8 mouse cellular contexts compared by ENCODE assay signal in genomic region chr3:86807750-86808467, GRCm38 (mm10).
DNase-seq lines count a peak whose midpoint lies in the region; ATAC-seq and TF ChIP-seq lines count a peak whose summit lies in the region.

No protein-coding gene starts in this region.

- H3K4me3 ChIP-seq in kidney, adult 2 months (ENCODE audit: insufficient read depth, low read depth, low read length), result no peak overlapping the region
- H3K4me3 ChIP-seq in kidney, embryonic 16.5 days (ENCODE audit: low read length), result no peak overlapping the region
- H3K4me3 ChIP-seq in ES-Bruce4 (ENCODE audit: low read depth, low read length), result no peak overlapping the region
- H3K4me3 ChIP-seq in embryonic fibroblast, embryonic 13.5 days (ENCODE audit: insufficient read depth, low read length), result no peak overlapping the region
- no peak overlapping the region for H3K4me3 ChIP-seq in limb, embryonic 11.5 days (ENCODE audit: low read depth, low read length)

- TF ChIP-seq CTCF in kidney, adult 2 months (conservative IDR thresholded peaks at IDR 0.05; ENCODE audit: insufficient read depth, insufficient read length, low read depth, low read length), result peak; percentile 39
- TF ChIP-seq CTCF in ES-Bruce4 (IDR thresholded peaks at IDR 0.05; ENCODE audit: low read depth, low read length), result peak; percentile 79
- peak; percentile 51; the same call in 1 of the 2 replicates for TF ChIP-seq CTCF in embryonic fibroblast, embryonic 13.5 days (IDR thresholded peaks at IDR 0.05; ENCODE audit: borderline replicate concordance, insufficient read depth, low read length)

- H3K9me3 ChIP-seq in kidney, embryonic 16.5 days (ENCODE audit: low read length), result no peaks in the 10 kb centered on the region
- no peaks in the 10 kb centered on the region for H3K9me3 ChIP-seq in ES-Bruce4 (replicated peaks; ENCODE audit: control insufficient read depth, insufficient read depth, low read length, poor library complexity, severe bottlenecking)
- H3K9me3 ChIP-seq in limb, embryonic 11.5 days (ENCODE audit: control insufficient read depth, low read length), result no peaks in the 10 kb centered on the region

- H3K36me3 ChIP-seq in kidney, adult 2 months (ENCODE audit: control insufficient read depth, insufficient read depth, low read length), result no peaks in the 10 kb centered on the region
- no peaks in the 10 kb centered on the region for H3K36me3 ChIP-seq in kidney, embryonic 16.5 days (ENCODE audit: insufficient read depth, low read length)
- H3K36me3 ChIP-seq in ES-Bruce4 (ENCODE audit: control insufficient read depth, insufficient read depth, low read length, poor library complexity, severe bottlenecking), result no peaks in the 10 kb centered on the region
- H3K36me3 ChIP-seq in limb, embryonic 11.5 days (ENCODE audit: control insufficient read depth, insufficient read depth, low read length), result no peaks in the 10 kb centered on the region

- no peaks in the 10 kb centered on the region for H3K27me3 ChIP-seq in kidney, adult 2 months (replicated peaks; ENCODE audit: control insufficient read depth, insufficient read depth, low read length)
- H3K27me3 ChIP-seq in kidney, embryonic 16.5 days (ENCODE audit: insufficient read depth, low read length), result no peaks in the 10 kb centered on the region
- H3K27me3 ChIP-seq in ES-Bruce4 (ENCODE audit: control insufficient read depth, insufficient read depth, low read length, poor library complexity, severe bottlenecking), result no peaks in the 10 kb centered on the region
- no peaks in the 10 kb centered on the region for H3K27me3 ChIP-seq in limb, embryonic 11.5 days (ENCODE audit: control insufficient read depth, insufficient read depth, low read length)

- no peak for TF ChIP-seq POLR2A in kidney, adult 2 months (IDR thresholded peaks at IDR 0.05; ENCODE audit: low read depth, low read length)
- TF ChIP-seq POLR2A in ES-Bruce4 (IDR thresholded peaks at IDR 0.05; ENCODE audit: insufficient read depth, low read length), result no peak
- TF ChIP-seq POLR2A in embryonic fibroblast, embryonic 13.5 days (IDR thresholded peaks at IDR 0.05; ENCODE audit: low read depth, low read length), result no peak

- TF ChIP-seq EP300 in ES-Bruce4 (IDR thresholded peaks at IDR 0.05; ENCODE audit: insufficient read depth, low read depth, low read length), result no peak

- no peak overlapping the region for H3K4me2 ChIP-seq in kidney, embryonic 16.5 days (replicated peaks; ENCODE audit: low read depth, low read length)
- no peak overlapping the region for H3K4me2 ChIP-seq in limb, embryonic 11.5 days (ENCODE audit: low read depth, severe bottlenecking)

- H3K4me1 ChIP-seq in kidney, adult 2 months (ENCODE audit: control insufficient read depth, insufficient read depth, low read length), result no peaks in the 10 kb centered on the region
- no peaks in the 10 kb centered on the region for H3K4me1 ChIP-seq in kidney, embryonic 16.5 days (ENCODE audit: insufficient read depth, low read length)
- H3K4me1 ChIP-seq in ES-Bruce4 (ENCODE audit: control insufficient read depth, insufficient read depth, low read length), result no peaks in the 10 kb centered on the region
- peaks cover 5% of the 10 kb centered on the region for H3K4me1 ChIP-seq in embryonic fibroblast, embryonic 13.5 days (ENCODE audit: control insufficient read depth, insufficient read depth, low read length)
- no peaks in the 10 kb centered on the region for H3K4me1 ChIP-seq in limb, embryonic 11.5 days (ENCODE audit: control insufficient read depth, insufficient read depth, low read length)

- H3K9ac ChIP-seq in kidney, embryonic 16.5 days (replicated peaks; ENCODE audit: low read length), result no peak overlapping the region
- no peak overlapping the region for H3K9ac ChIP-seq in ES-Bruce4 (ENCODE audit: low read depth, poor library complexity, severe bottlenecking)
- H3K9ac ChIP-seq in limb, embryonic 11.5 days (ENCODE audit: low read length), result no peak overlapping the region

- peak; percentile 19 for DNase-seq in kidney, adult 2 months
- DNase-seq in adrenal gland, postnatal 25 days, result peak; percentile 41
- DNase-seq in limb, embryonic 11.5 days (ENCODE audit: low spot score), result peak; percentile 64
- peak; percentile 71 for DNase-seq in right cerebral cortex, postnatal 14 days
- no peak for DNase-seq in testis, postnatal 14 days (ENCODE audit: low spot score)

- no peak overlapping the region for H3K27ac ChIP-seq in kidney, adult 2 months (ENCODE audit: insufficient read depth, low read depth, low read length)
- no peak overlapping the region for H3K27ac ChIP-seq in kidney, embryonic 16.5 days (ENCODE audit: low read length)
- no peak overlapping the region for H3K27ac ChIP-seq in ES-Bruce4 (ENCODE audit: insufficient read depth, low read length)
- no peak overlapping the region for H3K27ac ChIP-seq in embryonic fibroblast, embryonic 13.5 days (ENCODE audit: insufficient read depth, low read length)
- H3K27ac ChIP-seq in limb, embryonic 11.5 days (replicated peaks; ENCODE audit: low read depth, low read length), result no peak overlapping the region

- 80% methylated on average over 14 of the region's 14 CpGs for WGBS in kidney, adult 2 months
- 78% methylated on average over 14 of the region's 14 CpGs for WGBS in kidney, embryonic 16.5 days
- 82% methylated on average over 14 of the region's 14 CpGs for WGBS in limb, embryonic 11.5 days

- ATAC-seq in kidney, embryonic 16.5 days (ENCODE audit: low FRiP score, low TSS enrichment), result no peak
- no peak for ATAC-seq in limb, embryonic 11.5 days (ENCODE audit: insufficient number of reproducible peaks, low FRiP score, low TSS enrichment, low read depth)
